Mouse (Mus musculus) lung, adult 2 months (tissue): ENCODE data around the gene Slc25a22.

Source experiments
- CTCF ChIP-seq: fragments of 200-500 bp; IDR thresholded peaks from 2 replicates; pipeline ENCODE4 v1.5.1; 2011; ENCODE audit warnings: mild to moderate bottlenecking, low read length, control low read depth; ENCODE audit not compliant: insufficient read depth
- POLR2A ChIP-seq: fragments of 200-500 bp; IDR thresholded peaks from 2 replicates; pipeline ENCODE4 v1.6.1; 2011; ENCODE audit warnings: low read depth, mild to moderate bottlenecking, control low read depth, low read length, borderline replicate concordance; ENCODE audit errors: extremely low read depth

DNA sequence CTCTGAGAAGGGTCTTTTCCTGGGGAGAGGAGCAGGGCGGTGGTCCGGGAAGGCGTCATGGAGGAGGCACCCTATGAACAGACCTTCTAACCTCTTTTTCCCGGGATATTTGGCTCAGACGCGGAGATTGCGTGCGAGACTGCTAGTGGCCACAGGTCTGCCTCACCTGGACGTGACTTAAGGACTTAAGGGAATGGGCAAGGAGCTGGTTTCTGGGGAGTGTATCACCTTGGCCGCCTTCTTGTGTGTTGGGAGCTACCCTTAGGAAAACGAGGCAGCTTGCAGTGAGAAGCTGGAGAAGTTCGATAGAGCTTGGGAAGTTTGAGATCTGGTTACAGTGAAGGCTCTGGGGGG is 38.1 kb upstream of the Slc25a22 start:
- TF ChIP-seq POLR2A (no peak), CTCF (no peak)
